Mouse (Mus musculus) forebrain, embryonic 11.5 days (tissue): ENCODE results near the gene Xrcc1. TPM values are rescaled to one million over a fixed set of nuclear protein-coding genes. Genes with fewer than 3 reads are reported as not detected.
"Not testable (repeated sequence)": the region's sequence is repeated elsewhere in the genome, so short reads cannot be mapped to it uniquely, and the experiment has no call there.

ENCODE experiments used
- ATAC-seq: fragments of 200-750 bp; cut with Nextera tagmentation; replicated peaks from 2 replicates; pipeline ENCODE4 v1.8.0; 2017; ENCODE audit warnings: moderate TSS enrichment; ENCODE audit not compliant: low FRiP score
- DNase-seq: peaks from one replicate; pipeline ENCODE4 v3.0.0-alpha.2; 2017; ENCODE audit warnings: low spot score
- H3K27ac ChIP-seq: fragments of 300-500 bp; sonication (generic); 2 replicates; pipeline ENCODE4 v1.5.1; 2014; ENCODE audit warnings: low read depth, low read length
- H3K27me3 ChIP-seq: fragments of 300-500 bp; sonication (generic); 2 replicates; pipeline ENCODE4 v1.6.1; 2014; ENCODE audit warnings: mild to moderate bottlenecking, low read length, mixed read lengths; ENCODE audit not compliant: control insufficient read depth, insufficient read depth
- H3K36me3 ChIP-seq: fragments of 300-500 bp; sonication (generic); 2 replicates; pipeline ENCODE4 v1.6.1; 2014; ENCODE audit warnings: mild to moderate bottlenecking, low read length, moderate library complexity, mixed read lengths; ENCODE audit not compliant: control insufficient read depth, insufficient read depth
- H3K4me1 ChIP-seq: fragments of 300-500 bp; sonication (generic); replicated peaks from 2 replicates; pipeline ENCODE4 v1.6.1; 2014; ENCODE audit warnings: low read length, mixed read lengths; ENCODE audit not compliant: control insufficient read depth, insufficient read depth
- H3K4me2 ChIP-seq: fragments of 300-500 bp; sonication (generic); 2 replicates; pipeline ENCODE4 v1.6.1; 2014; ENCODE audit warnings: low read depth, mild to moderate bottlenecking, low read length, moderate library complexity, mixed read lengths; ENCODE audit not compliant: severe bottlenecking
- H3K4me3 ChIP-seq: fragments of 300-500 bp; sonication (generic); 2 replicates; pipeline ENCODE4 v1.5.1; 2014; ENCODE audit warnings: low read depth, low read length
- H3K9ac ChIP-seq: fragments of 300-500 bp; sonication (generic); 2 replicates; pipeline ENCODE4 v1.6.1; 2014; ENCODE audit warnings: low read length
- H3K9me3 ChIP-seq: fragments of 300-500 bp; sonication (generic); 2 replicates; pipeline ENCODE4 v1.6.1; 2016; ENCODE audit warnings: low read length, mixed read lengths; ENCODE audit not compliant: control insufficient read depth
- WGBS: fragments of 180-500 bp; shearing (Covaris S2); extraction: QIAGEN DNeasy Blood & Tissue Kit; methylation state at CpG from one replicate; pipeline ENCODE4 v1.1.7; 2014; 5-methylcytosine and 5-hydroxymethylcytosine counted together
- polyA plus RNA-seq: library from polyadenylated mRNA; unstranded; fragments of >200 nt; fragmentation: Nextera tagmentation; extraction: Ambion mirVana; gene quantifications from 2 replicates; pipeline ENCODE4 v1.2.1, GENCODE M21; 2014

The Xrcc1 gene
- polyA plus RNA-seq, 1 experiment from 2014 or later = 140 TPM

GRCm38 (mm10) chr7:24520054-24520453, 26.0 kb upstream of the Xrcc1 start:
- not testable (repeated sequence) for H3K27ac ChIP-seq, H3K9me3 ChIP-seq, H3K9ac ChIP-seq, H3K36me3 ChIP-seq, ATAC-seq, H3K27me3 ChIP-seq, H3K4me2 ChIP-seq, H3K4me3 ChIP-seq, H3K4me1 ChIP-seq, DNase-seq
- WGBS = 94% methylated on average over 10 of the region's 10 CpGs

DNA sequence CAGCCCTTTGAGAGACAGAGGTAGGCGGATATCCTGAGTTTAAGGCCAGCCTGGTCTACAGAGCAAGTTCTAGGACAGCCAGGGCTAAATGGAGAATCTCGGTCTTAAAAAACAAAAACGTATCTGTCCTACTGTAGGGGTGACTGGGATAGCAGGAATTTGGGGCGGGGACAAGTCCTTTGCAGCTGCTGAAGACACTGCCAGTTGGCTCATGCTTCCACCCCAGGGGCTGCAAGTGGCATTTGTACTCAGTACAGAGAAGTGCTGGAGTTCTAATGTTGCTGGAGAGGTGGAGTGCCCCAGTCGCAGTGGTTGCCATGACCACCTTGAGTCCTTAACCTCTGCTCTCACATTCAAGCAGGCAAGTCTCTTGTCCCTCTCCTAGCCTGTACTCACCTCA, 23.3 kb upstream of the Xrcc1 start:
- H3K36me3 ChIP-seq = no peaks in the 10 kb centered on the region
- no peaks in the 10 kb centered on the region for H3K27me3 ChIP-seq
- no peaks in the 10 kb centered on the region for H3K4me1 ChIP-seq
- WGBS = 55% methylated on average over 5 of the region's 5 CpGs
- H3K27ac ChIP-seq = no peak overlapping the region
- H3K4me3 ChIP-seq = no peak overlapping the region
- H3K9me3 ChIP-seq = no peaks in the 10 kb centered on the region
- DNase-seq = no peak
- no peak overlapping the region for H3K9ac ChIP-seq
- H3K4me2 ChIP-seq = no peak overlapping the region
- ATAC-seq = no peak

DNA sequence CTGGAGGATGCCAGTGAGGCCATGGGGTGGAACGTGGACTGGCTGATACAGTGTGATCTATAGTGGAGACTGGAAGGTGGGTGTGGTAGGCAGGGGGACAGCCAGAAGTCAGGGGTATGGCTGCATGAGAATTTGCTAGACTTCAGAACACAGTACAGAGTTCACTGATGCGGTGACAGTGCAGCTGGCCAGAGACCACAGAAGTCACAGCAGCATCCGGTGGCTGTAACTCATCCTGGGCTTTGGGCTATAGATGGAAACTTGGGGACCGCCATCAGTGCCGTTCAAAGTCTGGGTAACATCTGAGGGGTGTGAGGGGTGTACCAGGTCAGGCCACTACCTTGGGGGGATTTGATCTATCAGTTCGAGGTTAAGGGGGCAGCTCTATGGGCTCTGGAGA, 22.4 kb upstream of the Xrcc1 start:
- no peak overlapping the region for H3K27ac ChIP-seq
- ATAC-seq (no peak), DNase-seq (no peak)
- H3K4me2 ChIP-seq = no peak overlapping the region
- H3K4me3 ChIP-seq = no peak overlapping the region
- H3K36me3 ChIP-seq = no peaks in the 10 kb centered on the region
- H3K9ac ChIP-seq = no peak overlapping the region
- H3K4me1 ChIP-seq = no peaks in the 10 kb centered on the region
- H3K9me3 ChIP-seq = no peaks in the 10 kb centered on the region
- no peaks in the 10 kb centered on the region for H3K27me3 ChIP-seq
- WGBS = 88% methylated on average over 6 of the region's 6 CpGs

- DNase-seq = no peak
- WGBS = 81% methylated on average over 6 of the region's 6 CpGs
- Histone ChIP-seq H3K27me3 (no peaks in the 10 kb centered on the region), H3K4me3 (no peak overlapping the region), H3K36me3 (no peaks in the 10 kb centered on the region), H3K9me3 (no peaks in the 10 kb centered on the region), H3K9ac (no peak overlapping the region), H3K27ac (no peak overlapping the region), H3K4me1 (peaks cover 3% of the 10 kb centered on the region; the same call in 1 of the 2 replicates), H3K4me2 (no peak overlapping the region)
- no peak for ATAC-seq
Observed at GRCm38 (mm10) chr7:24524978-24525377, 21.1 kb upstream of the Xrcc1 start.

DNA sequence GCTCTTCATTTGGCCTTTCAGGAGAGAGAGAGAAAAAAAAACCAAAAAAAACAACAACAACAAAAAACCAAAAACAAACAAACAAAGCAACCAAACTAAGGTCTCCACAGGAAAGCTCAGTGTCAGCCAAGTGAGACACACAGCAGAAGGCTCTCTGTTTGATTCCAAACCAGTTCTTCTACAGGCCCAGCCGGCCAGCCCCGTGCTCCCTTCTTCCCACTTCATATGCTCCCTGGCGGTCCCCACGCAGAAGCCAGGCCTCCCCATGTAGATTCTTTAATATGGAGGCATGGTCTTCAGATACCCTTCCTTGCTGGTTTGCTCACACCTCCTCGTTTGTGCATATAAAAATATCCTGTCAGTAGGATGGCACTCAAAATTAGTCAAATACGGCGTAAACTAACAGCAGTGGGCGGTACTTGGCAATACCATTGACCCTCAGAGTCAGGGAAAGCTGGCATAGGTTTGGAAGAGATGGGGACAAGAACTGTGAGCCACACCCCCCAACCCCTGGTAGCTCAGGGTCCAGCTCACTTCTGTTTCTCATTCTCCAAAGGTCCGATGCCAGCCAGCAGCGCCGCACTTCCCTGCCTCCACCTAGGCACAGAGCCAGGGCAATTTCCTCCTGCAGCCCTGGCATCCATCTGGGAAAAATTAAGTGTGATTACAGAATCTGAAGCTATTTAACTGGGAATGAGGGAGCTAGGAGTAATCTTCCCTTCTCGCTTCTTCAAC, 20.2 kb upstream of the Xrcc1 start:
- 90% methylated on average over 12 of the region's 12 CpGs for WGBS
- no peak overlapping the region for H3K9ac ChIP-seq
- H3K27ac ChIP-seq = no peak overlapping the region
- no peaks in the 10 kb centered on the region for H3K27me3 ChIP-seq
- H3K4me3 ChIP-seq = no peak overlapping the region
- DNase-seq (no peak), ATAC-seq (no peak)
- H3K4me2 ChIP-seq = no peak overlapping the region
- H3K9me3 ChIP-seq = no peaks in the 10 kb centered on the region
- H3K36me3 ChIP-seq = no peaks in the 10 kb centered on the region
- peaks cover 3% of the 10 kb centered on the region; the same call in 1 of the 2 replicates for H3K4me1 ChIP-seq

DNA sequence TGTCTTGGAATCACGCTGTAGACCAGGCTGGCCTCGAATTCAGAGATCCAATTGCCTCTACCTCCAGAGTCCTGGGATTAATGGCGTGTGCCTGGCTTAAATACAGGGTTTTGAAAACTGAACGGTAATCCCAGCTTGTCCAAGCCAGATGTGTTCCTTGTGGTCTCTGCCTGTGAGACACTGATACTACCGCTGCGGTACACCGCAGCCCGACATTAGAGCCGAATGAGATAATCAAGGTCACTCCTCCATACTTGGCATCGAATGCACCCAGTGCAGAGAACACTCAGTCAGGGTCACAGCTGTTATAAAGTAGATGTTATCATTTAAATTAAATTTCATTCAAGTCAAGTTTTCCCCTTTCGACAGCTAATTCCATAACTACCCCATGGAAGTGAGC, 17.2 kb upstream of the Xrcc1 start:
- DNase-seq (no peak), ATAC-seq (no peak)
- no peak overlapping the region for H3K4me3 ChIP-seq
- no peak overlapping the region for H3K9ac ChIP-seq
- H3K27ac ChIP-seq = no peak overlapping the region
- peaks cover 11% of the 10 kb centered on the region for H3K4me1 ChIP-seq
- H3K27me3 ChIP-seq = peaks cover 9% of the 10 kb centered on the region
- H3K36me3 ChIP-seq = no peaks in the 10 kb centered on the region
- 92% methylated on average over 11 of the region's 11 CpGs for WGBS
- H3K9me3 ChIP-seq = no peaks in the 10 kb centered on the region
- no peak overlapping the region for H3K4me2 ChIP-seq

- Histone ChIP-seq H3K4me2 (peak overlapping the region; percentile 90), H3K4me1 (peaks cover 13% of the 10 kb centered on the region), H3K27ac (no peak overlapping the region), H3K36me3 (no peaks in the 10 kb centered on the region), H3K9me3 (no peaks in the 10 kb centered on the region), H3K27me3 (peaks cover 14% of the 10 kb centered on the region), H3K4me3 (peak overlapping the region; percentile 47), H3K9ac (peak overlapping the region; percentile 91)
- WGBS = 67% methylated on average over 11 of the region's 11 CpGs
- DNase-seq (no peak), ATAC-seq (no peak)
Observed at GRCm38 (mm10) chr7:24529580-24529979, 16.5 kb upstream of the Xrcc1 start.

DNA sequence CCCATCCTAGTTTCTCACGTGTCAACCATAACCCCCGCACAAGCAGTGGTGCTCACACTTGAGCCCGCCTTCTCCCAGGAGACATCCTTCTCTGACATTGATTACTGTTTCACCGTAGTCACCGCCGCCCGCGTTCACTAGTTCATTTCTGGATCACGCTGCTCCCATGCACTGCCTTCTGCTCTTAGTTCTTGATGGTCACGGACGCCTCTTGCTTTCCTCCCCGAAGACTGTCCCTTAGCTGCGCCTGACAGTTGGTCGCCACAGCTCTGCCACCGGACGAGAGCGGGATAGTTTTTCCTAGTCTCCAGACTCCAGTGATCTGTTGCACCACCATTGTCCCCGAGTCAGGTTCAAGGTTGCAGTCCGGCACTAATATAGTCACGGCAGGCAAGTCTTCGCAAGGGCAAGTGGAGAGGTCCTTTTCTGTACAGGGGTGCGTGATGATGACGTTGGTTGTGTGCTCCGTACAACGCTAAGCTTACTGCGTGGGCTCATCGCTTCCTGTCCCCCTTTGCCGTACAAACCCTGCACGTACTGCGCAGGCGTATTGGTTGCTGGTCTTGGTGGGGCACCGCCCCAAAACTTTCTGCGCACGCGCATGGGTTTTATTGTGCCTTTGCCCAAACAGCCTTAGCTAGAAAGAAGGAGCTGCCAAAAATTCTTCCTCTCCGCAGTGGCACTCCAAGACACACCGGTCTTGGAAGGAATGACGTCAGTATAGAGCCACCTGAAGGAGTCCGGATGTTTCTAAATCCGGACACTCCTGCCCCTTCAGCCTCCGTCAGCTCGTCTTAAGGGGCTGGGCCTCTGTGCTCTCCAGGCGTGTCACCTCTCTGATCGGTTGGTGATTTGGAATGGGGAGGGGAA, 15.8 kb upstream of the Xrcc1 start, which contains the start of gene Irgq:
Gene Irgq, plus strand, starts transcription at position 628 of the 870 bp plus-strand sequence.
- under 1% methylated on average over 44 of the region's 44 CpGs for WGBS
- ATAC-seq = peak; percentile 93
- H3K4me1 ChIP-seq = peaks cover 13% of the 10 kb centered on the region

More for the DNA sequence above, 15.8 kb upstream of the Xrcc1 start, which contains the start of gene Irgq:
- H3K9me3 ChIP-seq = no peaks in the 10 kb centered on the region
- no peaks in the 10 kb centered on the region for H3K36me3 ChIP-seq
- H3K4me3 ChIP-seq = peak within 1 kb of the TSS; percentile 47
- peak within 1 kb of the TSS; percentile 90 for H3K4me2 ChIP-seq
- peaks cover 16% of the 10 kb centered on the region for H3K27me3 ChIP-seq
- peak; percentile 99 for DNase-seq
- H3K9ac ChIP-seq = peak within 1 kb of the TSS; percentile 91
- H3K27ac ChIP-seq = peak within 1 kb of the TSS; percentile 66
